Mouse (Mus musculus): ENCODE results near the gene Klhl22.

Gene Klhl22

GRCm38 (mm10) chr16:17802839-17803674 is 43.6 kb downstream of the Klhl22 start:
- DNase-seq = peak; percentile 40 to 66

GRCm38 (mm10) chr16:17803675-17804448 is 44.4 kb downstream of the Klhl22 start:
- no peak for DNase-seq

- peak in 1 of 2 experiments; percentile 63 for DNase-seq
Observed at GRCm38 (mm10) chr16:17804449-17804912, 45.1 kb downstream of the Klhl22 start.

DNA sequence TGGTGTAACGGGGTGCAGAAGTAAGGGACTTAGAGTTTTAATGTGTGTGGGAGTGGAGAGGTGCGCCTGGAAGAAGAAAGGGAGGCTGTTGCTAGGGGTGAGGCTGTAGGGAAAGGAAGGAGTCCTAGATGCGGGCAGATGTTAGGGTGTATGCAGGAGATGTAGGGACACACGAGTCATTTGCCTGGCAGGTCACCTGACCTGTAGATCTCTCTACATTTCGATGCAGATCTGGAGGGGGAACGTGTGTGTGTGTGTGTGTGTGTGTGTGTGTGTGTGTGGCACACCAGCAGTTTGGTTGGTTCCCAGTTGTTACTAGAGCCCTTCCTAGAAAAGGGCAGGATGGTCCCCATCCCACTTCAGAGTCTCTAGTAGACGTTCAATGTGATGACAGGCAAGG is 45.6 kb downstream of the Klhl22 start:
- no peak for DNase-seq

DNA sequence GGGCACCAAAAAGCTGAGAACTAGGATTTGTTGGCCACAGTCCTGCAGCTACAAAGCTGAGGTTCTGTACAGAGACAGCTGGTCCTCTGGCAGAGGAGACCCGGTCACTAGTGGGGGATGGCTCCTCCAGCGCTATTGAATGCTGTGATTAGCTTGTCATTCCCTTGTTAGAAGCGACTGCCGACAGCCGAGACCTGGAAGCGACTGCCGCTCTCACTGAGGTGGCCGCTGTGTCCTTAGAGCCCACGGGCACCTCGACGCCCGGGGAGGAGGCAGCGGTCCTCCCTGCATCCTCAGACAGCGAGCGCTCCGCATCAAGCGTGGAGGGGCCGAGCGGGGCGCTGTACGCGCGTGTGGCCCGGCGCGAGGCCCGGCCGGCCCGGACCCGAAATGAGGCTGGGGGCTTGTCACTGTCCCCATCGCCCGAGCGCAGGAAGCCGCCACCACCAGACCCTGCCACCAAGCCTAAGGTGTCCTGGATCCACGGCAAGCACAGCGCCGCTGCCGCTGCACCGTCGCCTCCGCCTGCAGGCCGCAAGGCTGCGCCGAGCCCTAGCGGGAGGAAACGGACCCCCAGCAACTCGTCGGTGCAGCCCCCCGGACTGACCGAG is 47.3 kb downstream of the Klhl22 start:
- DNase-seq = peak in 1 of 2 experiments; percentile 37

GRCm38 (mm10) chr16:17807192-17808009 is 48.0 kb downstream of the Klhl22 start:
- DNase-seq = peak; percentile 82 to 91

DNA sequence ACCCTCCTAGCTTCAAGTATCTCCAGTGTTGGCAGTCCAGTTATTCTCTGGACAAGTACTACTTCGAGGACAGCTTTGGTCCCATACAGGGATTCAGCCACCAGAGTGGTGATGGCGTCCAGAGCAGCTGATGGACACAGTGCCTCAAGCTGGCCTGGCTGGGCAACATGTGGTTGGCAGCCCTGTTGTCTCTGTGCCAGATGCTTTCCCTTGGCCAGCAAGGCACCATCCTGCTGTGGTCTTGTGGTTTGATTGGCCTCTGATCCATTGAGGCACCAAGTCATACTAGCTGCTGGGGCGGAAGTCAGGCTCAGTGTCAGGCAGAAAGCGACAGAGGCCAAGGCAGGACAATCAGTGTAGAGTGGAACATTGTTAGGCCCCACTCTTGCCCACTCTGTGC is 49.7 kb downstream of the Klhl22 start:
- DNase-seq = no peak

DNA sequence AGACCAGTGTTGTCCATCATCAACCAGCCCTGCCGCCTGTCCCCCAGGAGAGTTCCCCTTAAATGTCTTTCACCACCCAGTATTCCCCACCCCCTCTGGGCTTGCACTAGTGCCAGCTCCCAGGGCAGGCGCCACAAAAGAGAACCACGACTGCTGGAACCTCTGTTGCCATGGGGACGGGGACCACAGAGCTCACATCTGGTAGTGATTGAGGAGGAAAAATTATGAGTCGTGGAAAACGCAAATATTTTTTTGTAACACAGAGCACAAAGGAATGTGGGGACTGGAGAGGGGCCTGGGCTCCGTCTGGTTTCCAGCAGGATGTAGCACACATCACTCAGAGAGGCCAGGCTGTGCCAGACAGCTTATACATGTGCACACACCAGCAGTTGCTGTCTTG is 50.3 kb downstream of the Klhl22 start:
- DNase-seq = no peak

DNA sequence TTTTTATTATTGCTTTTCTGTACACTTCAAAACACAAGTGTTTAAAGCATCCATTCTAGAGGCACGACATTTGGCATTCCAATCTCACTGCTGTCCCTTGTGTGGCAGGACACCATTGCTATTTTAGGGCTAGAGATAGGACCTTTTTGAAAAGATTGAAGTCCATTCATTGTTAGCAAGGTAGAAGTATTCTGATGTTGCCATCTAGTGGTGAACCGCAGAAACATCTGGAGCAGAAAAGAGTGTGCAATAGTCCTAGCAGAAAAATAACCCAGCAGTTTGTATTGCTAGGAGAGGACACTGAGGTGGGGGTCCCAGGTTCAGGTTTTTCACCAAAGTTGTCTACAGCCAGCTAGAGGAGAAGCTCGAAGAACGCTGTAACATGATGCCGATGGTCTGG is 52.7 kb downstream of the Klhl22 start:
- DNase-seq = peak; percentile 48 to 54

DNA sequence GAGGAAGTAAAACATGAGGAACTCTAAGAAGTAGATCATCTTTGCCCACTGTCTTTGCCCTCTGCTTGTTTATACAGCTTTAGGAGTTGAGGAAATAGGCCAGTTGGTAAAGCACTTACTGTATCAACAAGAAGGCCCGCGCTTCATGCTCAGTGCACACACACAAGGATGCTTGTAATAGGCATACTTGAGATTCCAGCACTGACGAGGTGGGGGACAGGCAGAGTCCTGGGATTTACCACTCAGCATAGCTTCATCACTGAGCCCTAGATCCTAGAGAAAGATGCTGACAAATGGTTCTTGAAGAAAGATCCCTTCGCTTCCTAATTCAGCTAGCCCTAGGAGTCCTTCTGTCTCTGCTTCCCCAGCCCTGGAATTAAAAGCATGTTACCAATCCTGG is 53.8 kb downstream of the Klhl22 start:
- no peak for DNase-seq

GRCm38 (mm10) chr16:17815411-17816402 is 56.3 kb downstream of the Klhl22 start:
- peak; percentile 62 to 82 for DNase-seq

DNA sequence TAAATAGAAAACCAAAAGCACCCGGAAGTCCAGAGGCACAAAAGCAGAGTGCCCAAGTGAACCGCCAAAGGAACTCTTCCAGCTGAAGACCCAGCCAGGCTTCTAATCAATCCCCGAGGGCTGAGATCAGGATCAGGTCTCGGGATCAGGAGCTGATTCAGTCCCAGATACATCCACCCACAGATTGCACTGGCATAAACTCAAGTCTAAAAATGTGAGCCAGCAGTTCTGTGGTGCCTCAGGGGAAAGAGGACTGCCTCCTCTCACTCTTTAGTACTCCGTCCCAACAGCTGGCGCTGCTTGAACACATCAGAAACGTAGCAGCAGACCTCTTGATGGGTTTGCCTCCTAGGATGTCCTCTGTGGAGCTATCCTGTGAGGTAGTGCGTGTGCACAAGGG is 57.1 kb downstream of the Klhl22 start:
- DNase-seq = no peak

DNA sequence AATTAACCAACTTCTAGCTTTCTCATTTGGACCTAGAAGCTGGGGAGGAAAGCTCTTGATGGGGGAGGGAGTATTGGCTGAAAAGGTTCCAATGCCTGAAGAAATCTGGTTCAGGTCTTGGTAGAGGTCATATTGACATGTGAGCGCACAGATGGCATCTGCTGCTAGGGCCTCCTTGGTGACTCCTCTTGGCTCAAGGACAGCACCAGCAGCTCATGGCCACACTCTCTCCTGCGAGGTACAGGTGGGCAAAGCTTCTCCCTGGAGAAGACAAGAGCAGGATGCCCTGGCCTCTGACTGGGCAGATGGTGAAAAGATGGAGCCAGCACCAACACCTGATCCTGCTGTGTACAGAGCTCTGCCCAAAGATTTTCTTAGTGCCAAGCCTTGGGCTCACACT is 67.1 kb downstream of the Klhl22 start:
- no peak for DNase-seq

DNA sequence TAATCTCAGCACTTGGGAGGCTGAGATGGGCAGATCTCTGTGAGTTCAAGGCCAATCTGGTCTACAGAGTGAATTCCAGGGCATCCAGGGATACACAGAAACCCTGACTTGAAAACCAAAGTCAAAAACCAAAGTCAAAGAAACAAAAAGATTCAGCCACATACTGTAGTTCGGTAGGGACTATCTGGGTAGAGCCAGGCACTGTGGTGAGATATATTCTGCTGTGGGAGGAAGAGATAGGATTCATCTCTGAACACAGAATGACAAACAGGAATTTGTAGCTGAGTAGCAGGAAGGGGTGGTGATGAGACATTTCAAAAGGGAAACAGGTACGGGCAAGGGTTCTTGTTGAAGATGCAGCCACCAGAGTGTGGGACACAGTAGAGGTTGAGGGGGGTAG is 68.8 kb downstream of the Klhl22 start:
- DNase-seq = no peak

GRCm38 (mm10) chr16:17828867-17829266 is 69.4 kb downstream of the Klhl22 start:
- peak; percentile 76 to 80 for DNase-seq

- DNase-seq = peak; percentile 56 to 72
Observed at GRCm38 (mm10) chr16:17830385-17831178, 71.2 kb downstream of the Klhl22 start.

- DNase-seq = no peak
Observed at GRCm38 (mm10) chr16:17831781-17832180, 72.4 kb downstream of the Klhl22 start.

DNA sequence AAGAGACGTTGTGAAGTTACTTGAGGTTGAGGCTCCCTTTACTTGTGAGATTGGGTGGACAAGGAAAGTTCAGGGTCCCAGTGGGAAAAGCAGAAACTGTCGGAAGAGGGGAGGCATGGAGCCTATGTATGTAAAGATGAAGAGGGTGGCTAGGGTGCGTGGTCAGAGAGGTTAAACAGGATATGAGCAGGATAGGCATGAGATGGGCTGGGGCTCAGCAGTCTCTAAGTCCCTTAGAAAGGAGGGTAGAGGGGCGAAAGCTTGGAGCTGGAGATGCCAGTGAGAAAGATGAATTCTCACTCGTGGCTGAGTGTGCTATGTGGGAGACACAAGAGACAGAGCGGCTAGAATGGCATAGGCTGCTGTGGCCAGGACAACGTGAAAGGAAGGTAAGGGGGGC is 73.4 kb downstream of the Klhl22 start, which contains the start of gene B830017H08Rik:
B830017H08Rik (plus strand) TSS at position 301 of the 400 bp plus-strand sequence.
- DNase-seq = no peak

DNA sequence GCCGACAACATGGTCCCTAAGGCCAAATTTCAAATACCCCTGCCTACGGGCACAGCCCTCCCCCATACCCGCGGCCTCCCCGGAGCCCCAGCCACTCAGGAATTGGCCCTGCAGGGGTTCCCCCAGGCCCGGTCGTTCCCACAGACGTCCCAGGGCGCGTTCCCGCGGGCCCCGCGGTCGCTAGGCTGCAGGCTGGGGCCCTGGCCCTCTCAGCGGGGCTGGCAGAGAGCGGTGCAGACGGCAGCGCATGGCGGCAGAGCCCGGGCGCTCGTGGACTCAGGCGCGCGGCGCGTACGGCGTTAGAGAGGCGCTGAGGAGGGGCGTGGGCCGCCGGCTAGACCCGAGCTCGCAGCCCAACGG is 73.9 kb downstream of the Klhl22 start:
- no peak for DNase-seq

- DNase-seq = peak in 1 of 2 experiments; percentile 36
Observed at GRCm38 (mm10) chr16:17833681-17834399, 74.4 kb downstream of the Klhl22 start.
